22 mouse cellular contexts compared by ENCODE assay signal in genomic region chr10:68444361-68445114, GRCm38 (mm10).
DNase-seq lines count a peak whose midpoint lies in the region; ATAC-seq and TF ChIP-seq lines count a peak whose summit lies in the region.
"Had no signal": no experiment of that assay in that cellular context is flagged by ENCODE, and none has a peak within 500 bp of the region (broad histone marks: within the 10 kb centered on the region; RNA-seq: fewer than 3 reads in every experiment).

No protein-coding gene starts in this region.

- no peaks in the 10 kb centered on the region for H3K27me3 ChIP-seq in kidney, adult 2 months (replicated peaks; ENCODE audit: control insufficient read depth, insufficient read depth, low read length)
- no peaks in the 10 kb centered on the region for H3K27me3 ChIP-seq in lung, postnatal 0 days (replicated peaks; ENCODE audit: insufficient read depth, low read length)
- H3K27me3 ChIP-seq in limb, embryonic 12.5 days = no peaks in the 10 kb centered on the region
- H3K27me3 ChIP-seq: hindbrain, embryonic 13.5 days; intestine, embryonic 15.5 days; liver, embryonic 15.5 days; megakaryocyte, embryonic 14.5 days; midbrain, embryonic 15.5 days; stomach, embryonic 15.5 days had no signal

- no peak for DNase-seq in kidney, adult 2 months
- no peak for DNase-seq in kidney, postnatal 14 days
- peak; percentile 60 for DNase-seq in lung, postnatal 0 days (ENCODE audit: low spot score)
- DNase-seq in lung, postnatal 4 days = no peak
- peak; percentile 3 for DNase-seq in CD4-positive helper T cell, adult 2 months (ENCODE audit: low read depth, low spot score)
- DNase-seq in embryo, embryonic 9.5 days (ENCODE audit: extremely low spot score) = no peak
- DNase-seq in cerebellum, postnatal 4 days (ENCODE audit: low spot score in 2 of 2) = no peak
- DNase-seq: cerebellum, adult 9-11 months; embryo, embryonic 11 days; gastrocnemius, postnatal 14 days; heart, postnatal 14 days; kidney, postnatal 4 days; left cerebral cortex, postnatal 4 days; thymus, postnatal 14 days had no signal

- H3K9ac ChIP-seq in lung, postnatal 0 days (replicated peaks; ENCODE audit: low read depth) = no peak overlapping the region
- H3K9ac ChIP-seq in limb, embryonic 12.5 days (replicated peaks) = no peak overlapping the region
- H3K9ac ChIP-seq: hindbrain, embryonic 13.5 days; intestine, embryonic 15.5 days; liver, embryonic 15.5 days; midbrain, embryonic 15.5 days; stomach, embryonic 15.5 days had no signal

- H3K4me2 ChIP-seq in lung, postnatal 0 days (replicated peaks; ENCODE audit: low read depth, low read length) = no peak overlapping the region
- H3K4me2 ChIP-seq in limb, embryonic 12.5 days = no peak overlapping the region
- H3K4me2 ChIP-seq: hindbrain, embryonic 13.5 days; intestine, embryonic 15.5 days; midbrain, embryonic 15.5 days; stomach, embryonic 15.5 days had no signal

- no peak for TF ChIP-seq CTCF in kidney, adult 2 months (conservative IDR thresholded peaks at IDR 0.05; ENCODE audit: insufficient read depth, insufficient read length, low read depth, low read length)
- no peak for TF ChIP-seq CTCF in lung, postnatal 0 days (IDR thresholded peaks at IDR 0.05)

- H3K36me3 ChIP-seq in kidney, adult 2 months (ENCODE audit: control insufficient read depth, insufficient read depth, low read length) = no peaks in the 10 kb centered on the region
- no peaks in the 10 kb centered on the region for H3K36me3 ChIP-seq in lung, postnatal 0 days (ENCODE audit: insufficient read depth, low read length)
- H3K36me3 ChIP-seq in limb, embryonic 12.5 days = no peaks in the 10 kb centered on the region
- H3K36me3 ChIP-seq: heart, embryonic 10.5 days; hindbrain, embryonic 13.5 days; intestine, embryonic 15.5 days; liver, embryonic 15.5 days; midbrain, embryonic 15.5 days; stomach, embryonic 15.5 days had no signal

- H3K4me1 ChIP-seq in kidney, adult 2 months (ENCODE audit: control insufficient read depth, insufficient read depth, low read length) = peaks cover 4% of the 10 kb centered on the region; the same call in 1 of the 2 replicates
- H3K4me1 ChIP-seq in lung, postnatal 0 days (ENCODE audit: insufficient read depth, low read depth, low read length) = peaks cover 9% of the 10 kb centered on the region; the same call in 1 of the 2 replicates
- peaks cover 47% of the 10 kb centered on the region for H3K4me1 ChIP-seq in limb, embryonic 12.5 days (replicated peaks)

- 86% methylated on average over 14 of the region's 14 CpGs for WGBS in kidney, adult 2 months
- 56% methylated on average over 14 of the region's 14 CpGs for WGBS in lung, postnatal 0 days
- WGBS in limb, embryonic 12.5 days = 76% methylated on average over 14 of the region's 14 CpGs

- no peak; the same call in 1 of the 2 replicates for TF ChIP-seq EP300 in lung, postnatal 0 days (IDR thresholded peaks at IDR 0.05)

- peak overlapping the region; percentile 50; the same call in 1 of the 2 replicates for H3K27ac ChIP-seq in kidney, adult 2 months (ENCODE audit: insufficient read depth, low read depth, low read length)
- no peak overlapping the region for H3K27ac ChIP-seq in lung, postnatal 0 days (ENCODE audit: low read length)
- H3K27ac ChIP-seq in limb, embryonic 12.5 days = 0 out of 2 replicates have a peak overlapping the region, but pooled peaks have one; percentile 32
- H3K27ac ChIP-seq: hindbrain, embryonic 13.5 days; intestine, embryonic 15.5 days; liver, embryonic 15.5 days; midbrain, embryonic 15.5 days had no signal

- no peak for TF ChIP-seq POLR2A in kidney, adult 2 months (IDR thresholded peaks at IDR 0.05; ENCODE audit: low read depth, low read length)

- no peak overlapping the region for H3K4me3 ChIP-seq in kidney, adult 2 months (ENCODE audit: insufficient read depth, low read depth, low read length)
- no peak overlapping the region for H3K4me3 ChIP-seq in lung, postnatal 0 days (ENCODE audit: low read depth, low read length)
- no peak overlapping the region for H3K4me3 ChIP-seq in limb, embryonic 12.5 days (replicated peaks)
- H3K4me3 ChIP-seq: heart, embryonic 10.5 days; hindbrain, embryonic 13.5 days; intestine, embryonic 15.5 days; liver, embryonic 15.5 days; megakaryocyte, embryonic 14.5 days; midbrain, embryonic 15.5 days; stomach, embryonic 15.5 days had no signal

- no peaks in the 10 kb centered on the region for H3K9me3 ChIP-seq in lung, postnatal 0 days (ENCODE audit: low read length)
- H3K9me3 ChIP-seq in limb, embryonic 12.5 days = no peaks in the 10 kb centered on the region
- H3K9me3 ChIP-seq: heart, embryonic 10.5 days; hindbrain, embryonic 13.5 days; intestine, embryonic 15.5 days; liver, embryonic 15.5 days; megakaryocyte, embryonic 14.5 days; midbrain, embryonic 15.5 days; stomach, embryonic 15.5 days had no signal

- ATAC-seq in lung, postnatal 0 days = peak; percentile 26
- ATAC-seq in limb, embryonic 12.5 days (ENCODE audit: insufficient number of reproducible peaks, insufficient read depth, low FRiP score, low TSS enrichment, low read depth) = no peak
- ATAC-seq: intestine, embryonic 15.5 days; midbrain, embryonic 15.5 days had no signal

Comparison
In these comparisons a context has a peak if more than half of its experiments do, and no peak if none do; other contexts are left out.
1. DNase-seq: peak in lung, postnatal 0 days (single experiment) and CD4-positive helper T cell, adult 2 months (single experiment); none in kidney, adult 2 months (single experiment), kidney, postnatal 14 days (single experiment), lung, postnatal 4 days (0 of 2), embryo, embryonic 9.5 days (single experiment) and cerebellum, postnatal 4 days (0 of 2).